Mouse (Mus musculus) lung, embryonic 16.5 days (tissue): ENCODE data around the gene Kalrn. TPM values are rescaled to one million over a fixed set of nuclear protein-coding genes. Genes with fewer than 3 reads are reported as not detected.

Experiments used
- ATAC-seq: fragments of 200-750 bp; cut with Nextera tagmentation; 2 replicates; pipeline ENCODE4 v1.8.0; 2017; ENCODE audit warnings: low read depth, mild to moderate bottlenecking, moderate library complexity
- H3K27ac ChIP-seq: fragments of 300-500 bp; sonication (generic); 2 replicates; pipeline ENCODE4 v1.5.1; 2014; ENCODE audit warnings: mild to moderate bottlenecking, control low read depth, low read length
- H3K27me3 ChIP-seq: fragments of 300-500 bp; sonication (generic); 2 replicates; pipeline ENCODE4 v1.6.1; 2014; ENCODE audit warnings: low read depth, low read length, mixed read lengths; ENCODE audit not compliant: control insufficient read depth, insufficient read depth
- H3K36me3 ChIP-seq: fragments of 300-500 bp; sonication (generic); 2 replicates; pipeline ENCODE4 v1.6.1; 2014; ENCODE audit warnings: low read length; ENCODE audit not compliant: control insufficient read depth, insufficient read depth
- H3K4me1 ChIP-seq: fragments of 300-500 bp; sonication (generic); replicated peaks from 2 replicates; pipeline ENCODE4 v1.6.1; 2014; ENCODE audit warnings: low read length, mixed read lengths; ENCODE audit not compliant: control insufficient read depth, insufficient read depth
- H3K4me2 ChIP-seq: fragments of 300-500 bp; sonication (generic); 2 replicates; pipeline ENCODE4 v1.6.1; 2014; ENCODE audit warnings: low read depth, low read length, control low read depth
- H3K4me3 ChIP-seq: fragments of 300-500 bp; sonication (generic); 2 replicates; pipeline ENCODE4 v1.5.1; 2014; ENCODE audit warnings: mild to moderate bottlenecking, low read length, control low read depth
- H3K9ac ChIP-seq: fragments of 300-500 bp; sonication (generic); 2 replicates; pipeline ENCODE4 v1.6.1; 2014; ENCODE audit warnings: low read length, control low read depth
- H3K9me3 ChIP-seq: fragments of 300-500 bp; sonication (generic); 2 replicates; pipeline ENCODE4 v1.6.1; 2016; ENCODE audit warnings: low read length; ENCODE audit not compliant: control insufficient read depth
- WGBS: fragments of 180-500 bp; shearing (Covaris S2); extraction: QIAGEN DNeasy Blood & Tissue Kit; methylation state at CpG from one replicate; pipeline ENCODE4 v1.1.7; 2014; 5-methylcytosine and 5-hydroxymethylcytosine counted together
- polyA plus RNA-seq: library from polyadenylated mRNA; unstranded; fragments of >200 nt; fragmentation: Nextera tagmentation; extraction: Ambion mirVana; gene quantifications from 2 replicates; pipeline ENCODE4 v1.2.1, GENCODE M21; 2015

Kalrn gene
- polyA plus RNA-seq, 1 experiment from 2014 or later, result 16.8 TPM

DNA sequence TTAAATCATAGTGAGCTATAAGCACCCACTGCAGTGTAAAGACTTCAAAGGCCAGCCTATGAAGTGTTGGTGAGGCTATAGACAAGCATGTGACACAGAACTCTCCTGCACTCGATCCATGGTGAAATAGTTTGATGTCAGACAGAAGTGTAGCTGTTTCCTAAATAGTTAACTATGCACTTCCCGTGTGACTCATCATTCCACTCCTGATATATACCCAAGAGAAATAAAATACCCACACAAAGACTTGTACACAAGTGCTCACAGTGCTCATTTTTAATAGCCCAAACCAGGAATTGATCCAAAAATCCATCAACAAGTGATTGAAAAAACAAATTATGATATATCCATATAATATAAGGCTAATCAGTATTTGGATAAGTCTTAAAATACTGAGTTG is 19.4 kb upstream of the Kalrn start:
- H3K4me3 ChIP-seq, result no peak overlapping the region
- no peaks in the 10 kb centered on the region for H3K36me3 ChIP-seq
- WGBS, result 32% methylated on average over 2 of the region's 2 CpGs
- ATAC-seq, result no peak
- H3K4me2 ChIP-seq, result no peak overlapping the region
- H3K27me3 ChIP-seq, result no peaks in the 10 kb centered on the region
- peaks cover 13% of the 10 kb centered on the region for H3K4me1 ChIP-seq
- H3K9ac ChIP-seq, result no peak overlapping the region
- no peaks in the 10 kb centered on the region for H3K9me3 ChIP-seq
- no peak overlapping the region for H3K27ac ChIP-seq

DNA sequence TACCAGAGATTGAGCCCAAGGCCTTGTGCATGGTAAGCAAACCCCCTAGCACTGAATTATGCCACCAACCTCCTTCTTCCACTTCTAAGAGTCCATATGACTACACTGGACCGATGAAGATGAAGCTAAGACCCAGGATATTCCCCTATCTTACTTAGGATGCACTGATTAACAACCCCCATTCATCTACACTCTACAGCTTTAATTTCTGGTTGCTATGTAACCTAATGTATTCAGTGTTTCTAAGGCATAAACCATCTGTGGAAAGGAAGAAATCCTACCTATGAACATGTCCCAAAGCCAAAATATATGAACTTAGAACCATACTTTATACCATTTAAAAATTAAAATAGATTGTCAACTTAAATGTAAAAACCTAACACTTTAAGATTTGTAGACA is 18.6 kb upstream of the Kalrn start:
- Histone ChIP-seq H3K9ac (no peak overlapping the region), H3K4me1 (peaks cover 13% of the 10 kb centered on the region), H3K4me3 (no peak overlapping the region), H3K27me3 (no peaks in the 10 kb centered on the region), H3K27ac (no peak overlapping the region), H3K36me3 (no peaks in the 10 kb centered on the region), H3K4me2 (no peak overlapping the region), H3K9me3 (no peaks in the 10 kb centered on the region)
- no peak for ATAC-seq
- 71% methylated on average over 1 of the region's 1 CpGs for WGBS

DNA sequence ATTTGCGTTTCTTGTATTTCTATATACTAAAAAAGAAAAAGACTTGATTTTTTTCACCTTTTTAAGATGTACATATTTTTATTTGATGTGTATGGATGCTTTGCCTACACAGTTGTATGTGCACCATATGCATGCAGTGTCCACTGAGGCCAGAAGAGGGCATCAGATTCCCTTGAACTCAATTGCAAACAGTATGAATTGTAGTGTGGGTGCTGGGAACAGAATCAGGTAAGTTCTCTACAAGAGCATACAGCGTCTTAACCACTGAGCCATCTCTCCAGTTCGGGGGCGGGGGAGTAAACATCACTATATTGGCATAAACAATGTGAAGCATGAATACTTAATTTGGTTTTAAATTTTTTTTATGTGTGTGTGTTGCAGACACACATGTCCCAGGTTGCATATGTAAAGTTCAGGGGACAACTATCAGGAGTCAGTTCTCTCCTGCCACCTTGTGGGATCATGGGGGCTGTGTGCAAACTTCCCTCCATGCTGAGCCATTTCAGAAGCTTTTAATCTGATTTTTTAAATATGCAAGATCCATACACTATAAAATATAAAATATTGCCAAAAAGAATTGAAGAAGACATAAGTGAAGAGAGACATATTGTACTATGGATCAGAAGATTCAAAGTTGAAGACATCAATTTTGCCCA is 6.5 kb upstream of the Kalrn start:
- H3K4me2 ChIP-seq, result no peak overlapping the region
- no peaks in the 10 kb centered on the region for H3K9me3 ChIP-seq
- no peaks in the 10 kb centered on the region for H3K27me3 ChIP-seq
- WGBS, result 96% methylated on average over 4 of the region's 4 CpGs
- H3K4me1 ChIP-seq, result no peaks in the 10 kb centered on the region
- no peak overlapping the region for H3K4me3 ChIP-seq
- no peak overlapping the region for H3K9ac ChIP-seq
- ATAC-seq, result no peak
- H3K36me3 ChIP-seq, result no peaks in the 10 kb centered on the region
- H3K27ac ChIP-seq, result no peak overlapping the region

DNA sequence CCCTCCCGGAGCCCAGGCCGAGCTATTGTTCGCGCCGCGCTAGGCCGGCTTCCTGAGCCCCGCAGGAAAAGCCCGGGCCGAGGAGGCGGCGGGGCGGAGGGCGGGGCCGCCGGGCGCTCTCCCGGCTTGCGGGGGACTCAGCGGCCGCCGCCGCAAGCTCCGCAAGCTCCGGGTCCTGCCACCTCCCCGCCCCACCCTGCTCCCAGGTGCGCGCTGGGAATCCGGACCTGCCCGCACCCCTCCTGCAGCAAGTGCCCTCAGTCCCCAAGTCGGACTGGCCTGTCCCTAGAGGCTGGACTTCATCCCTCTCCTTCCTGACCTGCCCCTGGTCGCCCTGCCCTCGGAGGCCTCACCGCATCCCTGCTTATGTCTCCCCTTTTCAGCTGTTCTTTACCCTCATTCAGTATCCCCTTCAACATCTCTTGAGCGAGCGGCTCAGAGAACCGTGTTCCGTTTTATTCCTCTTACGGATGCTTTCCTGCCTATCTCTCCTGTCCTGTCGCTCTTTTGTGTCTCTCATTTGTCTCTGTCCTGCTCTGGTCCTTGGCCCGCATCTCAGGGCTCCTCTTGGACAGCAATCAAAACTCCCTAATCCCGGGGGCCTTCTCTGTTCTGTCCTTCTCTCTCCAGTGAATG is 642 bp upstream of the Kalrn start:
- Histone ChIP-seq H3K9ac (peak overlapping the region; percentile 94), H3K9me3 (no peaks in the 10 kb centered on the region), H3K27me3 (no peaks in the 10 kb centered on the region), H3K27ac (peak overlapping the region; percentile 83), H3K4me1 (peaks cover 8% of the 10 kb centered on the region), H3K4me2 (peak overlapping the region; percentile 93), H3K4me3 (peak overlapping the region; percentile 87), H3K36me3 (no peaks in the 10 kb centered on the region)
- ATAC-seq, result peak; percentile 79
- under 1% methylated on average over 28 of the region's 42 CpGs for WGBS

DNA sequence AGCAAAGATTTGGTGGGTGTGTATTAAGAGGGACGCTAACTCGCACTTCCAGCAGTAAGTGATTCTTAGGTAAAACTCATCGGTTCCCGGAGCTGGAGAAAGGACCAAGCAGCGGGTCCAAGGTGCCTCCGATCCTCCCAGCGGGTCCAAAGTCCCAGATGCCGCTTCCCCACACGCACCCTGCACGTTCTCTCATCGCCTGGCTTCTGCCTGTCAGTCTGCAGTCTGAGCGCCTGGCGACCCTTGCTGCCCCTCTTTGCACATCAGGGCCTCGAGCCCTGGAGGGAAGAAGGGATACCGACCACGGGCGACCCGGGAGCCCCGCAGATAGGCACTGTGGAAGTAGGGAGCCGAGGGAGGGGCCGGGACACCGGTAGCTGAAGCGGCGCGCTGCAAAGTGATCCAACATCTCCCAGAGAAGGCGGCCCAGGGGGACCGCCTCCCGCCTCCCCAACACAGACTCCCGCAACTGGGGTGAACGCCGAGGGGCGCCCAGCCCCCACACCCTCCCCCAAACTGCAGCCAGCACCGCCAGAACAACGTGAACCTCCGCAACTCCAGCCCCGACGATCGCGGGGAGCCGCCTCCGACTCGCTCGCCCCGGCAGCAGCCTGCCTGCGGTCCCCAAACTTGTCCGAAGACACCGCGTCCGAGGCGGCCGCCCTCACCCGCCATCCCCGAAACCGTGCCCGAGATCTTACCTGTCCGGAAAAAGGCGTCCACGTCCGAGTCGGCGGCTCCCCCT is 754 bp downstream of the Kalrn start:
- no peaks in the 10 kb centered on the region for H3K27me3 ChIP-seq
- H3K4me1 ChIP-seq, result peaks cover 8% of the 10 kb centered on the region
- ATAC-seq, result peak; percentile 8
- peak overlapping the region; percentile 94 for H3K9ac ChIP-seq
- H3K4me2 ChIP-seq, result peak overlapping the region; percentile 93
- no peaks in the 10 kb centered on the region for H3K9me3 ChIP-seq
- H3K36me3 ChIP-seq, result no peaks in the 10 kb centered on the region
- H3K4me3 ChIP-seq, result peak overlapping the region; percentile 87
- under 1% methylated on average over 59 of the region's 61 CpGs for WGBS
- H3K27ac ChIP-seq, result peak overlapping the region; percentile 83; the same call in 1 of the 2 replicates

DNA sequence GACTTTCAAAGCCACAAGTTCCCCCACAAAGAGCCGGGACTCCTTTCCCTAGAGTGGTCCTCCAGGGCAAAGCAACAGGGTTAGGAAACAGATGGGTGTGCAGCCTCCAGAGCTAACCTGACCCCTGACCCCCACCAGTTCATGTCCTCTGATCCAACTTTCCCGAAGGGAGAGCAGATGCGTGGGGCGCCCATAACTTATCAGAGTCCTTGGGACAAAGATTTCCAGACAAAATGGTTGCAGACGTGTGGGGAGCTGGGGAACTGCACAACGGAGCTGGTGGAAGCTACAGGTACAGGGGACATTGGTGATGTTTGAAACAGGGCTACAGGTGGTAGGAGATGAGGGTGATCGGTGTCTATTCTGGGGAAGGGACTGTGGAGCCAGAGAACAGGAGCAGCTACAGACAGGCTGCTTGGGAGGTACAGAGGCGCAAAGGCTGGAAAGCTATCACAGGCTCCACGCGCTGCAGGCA is 1.4 kb downstream of the Kalrn start:
- Histone ChIP-seq H3K4me3 (peak overlapping the region; percentile 87), H3K27ac (no peak overlapping the region), H3K4me1 (peaks cover 8% of the 10 kb centered on the region), H3K27me3 (no peaks in the 10 kb centered on the region), H3K9me3 (no peaks in the 10 kb centered on the region), H3K36me3 (no peaks in the 10 kb centered on the region), H3K9ac (peak overlapping the region; percentile 94), H3K4me2 (peak overlapping the region; percentile 93)
- 3% methylated on average over 10 of the region's 10 CpGs for WGBS
- ATAC-seq, result no peak

DNA sequence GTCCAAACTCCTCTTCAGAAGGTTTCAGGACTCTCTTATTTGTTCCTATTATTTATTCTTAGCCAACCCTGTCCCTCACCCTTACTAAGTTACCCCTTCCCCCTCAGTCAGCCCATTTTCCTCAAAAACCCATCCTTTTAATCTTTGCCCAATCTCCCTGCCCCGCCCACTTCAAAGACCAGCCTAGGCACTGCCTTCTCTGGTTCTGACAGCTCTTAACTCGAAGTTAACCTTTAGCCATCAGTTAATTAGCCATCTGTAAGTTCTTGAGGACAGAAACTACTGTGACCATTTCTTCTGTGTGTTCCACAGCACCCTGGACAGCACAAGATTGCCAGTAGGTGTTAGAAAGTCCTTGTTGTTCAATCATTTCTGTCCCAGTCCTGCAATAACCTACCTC is 3.4 kb downstream of the Kalrn start:
- WGBS, result 49% methylated on average over 2 of the region's 2 CpGs
- Histone ChIP-seq H3K4me2 (no peak overlapping the region), H3K27me3 (no peaks in the 10 kb centered on the region)

DNA sequence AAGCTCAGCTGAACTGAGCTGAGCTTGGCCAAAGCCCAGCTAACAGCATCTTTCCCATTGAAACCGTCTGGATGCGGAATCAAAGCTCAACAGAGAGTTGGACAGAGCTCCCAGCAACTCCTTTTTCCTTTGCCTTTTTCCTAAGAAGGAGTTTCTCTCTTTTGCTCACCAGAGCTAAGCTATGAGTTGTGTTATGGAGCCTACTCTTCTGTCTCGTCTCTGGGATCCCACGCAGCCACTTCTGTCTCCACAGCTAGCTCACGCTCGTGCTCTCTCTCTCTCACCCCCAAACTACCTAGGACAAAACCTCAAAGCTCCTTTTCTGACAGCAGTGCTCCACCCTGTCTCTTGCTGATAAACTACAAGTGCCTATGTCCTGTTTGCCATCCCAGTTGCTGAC is 4.5 kb downstream of the Kalrn start:
- Histone ChIP-seq H3K4me3 (no peak overlapping the region), H3K9ac (no peak overlapping the region), H3K27me3 (no peaks in the 10 kb centered on the region), H3K27ac (no peak overlapping the region), H3K4me1 (peaks cover 8% of the 10 kb centered on the region), H3K4me2 (no peak overlapping the region), H3K36me3 (no peaks in the 10 kb centered on the region), H3K9me3 (no peaks in the 10 kb centered on the region)
- 63% methylated on average over 6 of the region's 6 CpGs for WGBS
- ATAC-seq, result no peak

More for the DNA sequence above, 3.4 kb downstream of the Kalrn start:
- Histone ChIP-seq H3K4me1 (peaks cover 8% of the 10 kb centered on the region), H3K4me3 (no peak overlapping the region), H3K9me3 (no peaks in the 10 kb centered on the region), H3K36me3 (no peaks in the 10 kb centered on the region), H3K9ac (no peak overlapping the region), H3K27ac (no peak overlapping the region)
- ATAC-seq, result no peak

DNA sequence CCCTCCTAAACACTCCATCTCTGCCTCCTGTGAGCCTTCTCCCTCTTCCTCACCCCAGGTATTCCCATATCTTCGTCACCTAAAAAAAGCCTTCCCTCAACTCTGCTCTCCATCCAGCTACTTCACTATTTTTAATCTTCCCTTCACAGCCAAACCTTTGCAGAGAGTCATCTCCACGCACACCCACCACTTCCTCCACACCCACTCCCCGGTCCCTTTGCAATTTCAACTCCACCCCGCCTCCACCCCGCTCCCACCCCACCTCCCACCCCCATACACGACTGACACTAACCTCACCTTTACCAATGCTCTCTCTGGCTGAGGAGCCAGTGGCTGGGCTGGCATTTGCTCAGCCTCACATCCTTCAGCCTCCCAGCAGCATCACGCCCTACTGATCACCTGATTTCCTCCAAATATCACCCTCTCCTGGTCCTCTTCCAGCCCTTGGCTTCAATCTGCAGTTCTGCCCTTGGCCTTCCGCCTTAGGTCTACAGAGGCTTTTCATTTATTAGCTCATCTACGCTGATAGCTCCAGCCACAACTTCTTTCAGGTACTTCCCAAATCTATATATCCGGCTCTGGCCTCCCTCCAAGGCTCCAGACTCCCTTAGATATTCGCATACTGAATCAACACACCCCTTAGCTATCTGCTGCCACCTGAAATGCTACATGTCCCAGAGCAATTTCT is 9.6 kb downstream of the Kalrn start:
- Histone ChIP-seq H3K9me3 (no peaks in the 10 kb centered on the region), H3K27me3 (no peaks in the 10 kb centered on the region), H3K27ac (no peak overlapping the region), H3K4me2 (no peak overlapping the region), H3K4me3 (no peak overlapping the region), H3K9ac (no peak overlapping the region), H3K36me3 (no peaks in the 10 kb centered on the region), H3K4me1 (peaks cover 3% of the 10 kb centered on the region; the same call in 1 of the 2 replicates)
- 70% methylated on average over 11 of the region's 11 CpGs for WGBS
- ATAC-seq, result no peak
